Mouse (Mus musculus): ENCODE data around the gene BC049762.

Gene BC049762

DNA sequence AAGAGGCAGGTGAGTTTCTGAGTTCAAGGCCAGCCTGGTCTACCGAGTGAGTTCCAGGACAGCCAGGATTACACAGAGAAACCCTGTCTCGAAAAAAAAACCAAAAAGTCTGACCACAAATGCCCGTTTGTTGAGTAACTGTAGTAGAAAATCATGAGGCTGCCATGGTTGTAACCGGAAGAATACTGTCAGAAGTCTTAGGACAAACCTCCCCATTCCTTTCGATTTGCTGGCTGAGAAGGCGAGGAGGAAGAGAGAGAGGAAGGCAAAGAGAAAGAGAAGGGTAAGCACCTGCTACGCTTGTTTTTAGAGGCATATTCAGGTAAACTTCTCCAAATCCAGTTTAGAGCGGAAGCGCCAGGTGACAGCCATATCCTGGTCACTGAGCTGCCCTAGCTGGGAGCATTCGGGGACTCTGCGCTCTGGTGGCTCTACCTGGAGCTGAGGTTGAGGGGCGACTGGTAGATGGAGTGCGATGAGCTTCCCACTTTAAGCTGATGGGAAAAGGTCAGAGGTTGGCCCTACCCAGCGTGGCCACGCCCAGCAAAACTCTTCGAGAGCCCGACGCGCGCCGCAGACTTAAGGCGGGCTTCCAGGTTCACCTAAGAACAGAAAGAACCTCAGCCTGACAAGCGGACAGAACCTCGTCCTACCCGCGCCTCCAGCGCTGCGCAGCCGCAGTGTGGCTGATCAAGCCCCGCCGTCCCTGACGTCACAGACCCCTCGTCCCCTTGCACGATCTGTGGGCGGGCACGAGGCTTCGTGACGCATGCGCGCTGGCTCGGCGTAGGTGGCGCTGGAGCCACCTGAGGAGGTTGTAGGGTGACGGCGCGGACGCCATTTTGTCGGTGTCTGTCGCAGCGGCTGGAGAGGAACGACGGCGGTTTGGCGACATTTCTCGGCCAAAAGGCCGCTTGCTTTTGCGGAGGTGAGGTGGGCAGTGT lies at the start of gene BC049762:
BC049762 (minus strand) TSS at position 705 of the 944 bp plus-strand sequence.
- DNase-seq (ENCODE audit: low spot score in 2 of 2) = peak; percentile 97

DNA sequence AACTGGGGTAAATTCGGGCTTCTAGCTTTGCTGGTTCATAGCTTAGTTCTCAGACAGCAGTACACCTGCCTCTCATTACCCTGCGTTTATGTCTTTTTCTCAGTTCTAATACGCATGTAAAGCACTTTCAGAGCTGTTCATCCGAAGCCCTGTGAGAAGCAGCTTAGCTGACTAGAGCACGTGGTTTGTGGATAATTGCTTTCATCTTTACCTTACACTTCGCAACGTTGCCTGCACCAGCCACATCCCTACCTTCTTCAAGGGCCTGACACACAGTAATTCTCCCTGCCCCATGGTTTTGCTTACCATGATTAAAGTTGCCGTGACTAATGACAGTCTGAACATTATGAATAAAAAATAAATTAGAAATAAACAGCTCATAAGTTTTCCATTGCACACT lies 49.0 kb upstream of the BC049762 start:
- no peak for DNase-seq (ENCODE audit: low spot score in 2 of 2)

DNA sequence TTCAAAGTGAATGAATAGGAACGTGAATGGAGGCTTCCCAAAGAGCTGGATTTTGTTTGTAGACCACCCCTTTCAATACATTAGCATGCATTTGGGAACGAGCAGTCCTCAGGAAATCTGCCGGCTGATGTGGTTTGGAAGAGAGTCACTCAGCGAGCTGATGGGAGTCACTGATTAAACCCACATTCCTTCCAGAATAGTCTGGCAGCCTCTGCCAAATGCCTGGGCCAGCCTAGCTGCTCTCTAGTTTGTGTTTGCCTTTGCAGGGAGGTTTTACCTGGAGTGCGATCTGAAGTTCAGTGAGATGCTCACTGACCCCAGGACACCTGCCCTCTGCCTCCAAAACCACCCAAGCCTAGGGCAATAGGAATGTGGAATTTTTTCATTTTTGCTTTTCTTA lies 45.5 kb upstream of the BC049762 start:
- DNase-seq (ENCODE audit: low spot score in 2 of 2) = no peak

DNA sequence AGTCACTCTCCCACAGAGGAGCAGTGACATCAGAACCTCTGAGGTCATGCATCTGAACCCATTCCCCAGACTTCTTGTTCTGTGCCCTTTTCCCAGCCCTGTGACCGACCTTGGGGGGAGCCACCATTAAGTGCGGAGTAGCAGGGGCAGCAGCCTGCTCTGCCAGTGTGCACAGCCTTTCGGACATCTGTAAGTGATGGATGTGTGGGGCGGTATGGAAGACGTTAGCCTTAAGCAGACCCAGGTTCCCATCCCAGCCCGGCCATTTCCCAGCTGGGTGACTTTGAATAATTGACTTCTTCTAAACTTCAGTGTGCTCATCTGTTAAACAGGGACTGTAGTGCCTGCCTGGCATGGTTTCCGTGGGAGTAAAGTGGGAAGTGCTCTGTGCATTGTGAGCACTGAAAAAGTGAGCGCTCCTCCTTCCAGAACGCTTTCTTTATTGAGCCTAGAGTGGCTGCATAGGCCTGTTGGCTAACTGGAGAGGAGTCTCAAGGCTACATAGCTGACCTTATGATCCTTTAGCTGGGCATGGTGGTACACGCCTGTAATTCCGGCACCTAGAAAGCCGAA lies 41.2 kb upstream of the BC049762 start:
- no peak for DNase-seq (ENCODE audit: low spot score in 2 of 2)

DNA sequence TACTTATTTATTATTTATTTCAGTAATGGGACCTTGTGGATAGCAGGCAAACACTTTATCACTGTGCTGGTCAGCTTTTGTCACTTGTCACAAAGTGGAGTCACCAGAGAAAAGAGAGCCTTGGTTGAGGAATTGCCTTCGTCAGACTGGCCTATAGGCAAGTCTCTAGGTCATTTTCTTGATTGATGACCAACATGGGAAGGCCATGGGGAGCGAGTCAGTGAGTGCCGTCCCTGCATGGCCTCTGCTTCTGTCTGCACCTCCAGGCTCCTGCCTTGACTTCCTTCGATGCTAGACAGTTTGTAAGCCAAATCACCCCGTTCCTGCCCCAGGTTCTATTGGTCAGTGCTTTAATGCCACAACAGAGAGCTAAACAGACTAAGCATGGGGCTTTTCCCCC lies 39.5 kb upstream of the BC049762 start:
- DNase-seq (ENCODE audit: low spot score in 2 of 2) = no peak

DNA sequence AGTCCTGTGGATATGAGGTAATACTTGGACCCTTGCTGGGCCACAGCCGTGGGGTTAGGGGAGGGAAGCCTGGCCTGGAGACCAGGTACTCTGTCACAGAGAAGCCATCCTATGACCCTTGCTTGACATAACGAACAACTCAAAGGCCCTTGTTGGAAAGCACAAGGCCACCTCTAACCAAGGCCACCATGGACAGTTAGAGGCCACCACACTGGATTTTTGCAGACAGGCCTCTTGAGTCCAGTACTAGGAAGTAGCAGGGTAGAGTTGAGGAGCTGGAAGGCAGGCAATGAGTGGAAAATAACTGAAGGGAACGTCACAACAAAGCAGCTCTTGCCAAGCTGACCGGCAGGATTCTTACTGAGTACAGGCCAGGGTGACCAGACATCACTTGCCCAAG lies 35.8 kb upstream of the BC049762 start:
- no peak for DNase-seq (ENCODE audit: low spot score in 2 of 2)

DNA sequence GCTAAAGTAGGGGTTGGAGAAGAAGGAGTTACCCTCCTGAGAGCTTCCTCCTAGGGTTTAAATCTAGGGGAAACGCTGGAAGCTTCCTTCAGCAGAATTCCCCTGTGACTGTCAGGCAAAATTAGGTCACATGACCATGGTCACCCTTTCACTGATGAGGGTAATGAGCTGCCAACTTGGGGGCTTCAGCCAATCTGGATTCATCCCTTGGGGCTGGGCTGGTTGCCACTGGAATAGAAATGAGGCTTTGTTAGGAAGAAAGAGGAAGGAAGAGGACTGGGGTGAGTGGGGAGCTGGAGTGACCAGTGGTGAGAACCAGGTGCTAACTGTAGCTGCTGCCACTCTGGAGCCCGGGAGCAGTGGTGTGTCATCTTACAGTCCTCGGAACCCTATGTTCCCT lies 32.9 kb upstream of the BC049762 start:
- DNase-seq (ENCODE audit: low spot score in 2 of 2) = no peak

DNA sequence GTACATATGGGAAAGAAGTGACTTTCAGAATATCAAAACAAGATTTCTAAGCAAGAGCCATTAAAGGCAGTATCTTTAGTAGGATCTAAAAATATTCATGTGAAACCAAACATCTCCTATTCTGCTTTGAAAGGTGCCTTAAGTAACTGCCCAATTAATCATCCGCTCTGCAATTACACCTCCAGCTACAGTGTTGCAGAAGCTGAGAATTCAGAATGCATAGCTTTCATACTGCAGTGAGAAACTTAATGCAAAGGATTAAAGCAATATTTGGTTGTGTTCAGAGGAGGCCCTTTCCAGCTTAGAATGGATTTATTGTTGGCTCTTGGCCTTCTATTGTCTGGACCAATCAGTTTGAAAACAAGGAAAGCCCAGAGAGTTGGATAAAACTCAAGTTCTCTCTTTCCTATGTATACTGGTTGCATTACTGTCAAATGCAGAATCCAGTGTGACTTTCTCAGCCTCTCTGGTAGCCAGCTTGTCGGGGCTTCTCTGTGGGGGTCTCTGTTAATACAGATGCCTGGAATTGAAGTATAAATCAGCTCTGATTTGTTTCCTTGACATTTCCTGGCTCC lies 31.2 kb upstream of the BC049762 start:
- no peak for DNase-seq (ENCODE audit: low spot score in 2 of 2)

DNA sequence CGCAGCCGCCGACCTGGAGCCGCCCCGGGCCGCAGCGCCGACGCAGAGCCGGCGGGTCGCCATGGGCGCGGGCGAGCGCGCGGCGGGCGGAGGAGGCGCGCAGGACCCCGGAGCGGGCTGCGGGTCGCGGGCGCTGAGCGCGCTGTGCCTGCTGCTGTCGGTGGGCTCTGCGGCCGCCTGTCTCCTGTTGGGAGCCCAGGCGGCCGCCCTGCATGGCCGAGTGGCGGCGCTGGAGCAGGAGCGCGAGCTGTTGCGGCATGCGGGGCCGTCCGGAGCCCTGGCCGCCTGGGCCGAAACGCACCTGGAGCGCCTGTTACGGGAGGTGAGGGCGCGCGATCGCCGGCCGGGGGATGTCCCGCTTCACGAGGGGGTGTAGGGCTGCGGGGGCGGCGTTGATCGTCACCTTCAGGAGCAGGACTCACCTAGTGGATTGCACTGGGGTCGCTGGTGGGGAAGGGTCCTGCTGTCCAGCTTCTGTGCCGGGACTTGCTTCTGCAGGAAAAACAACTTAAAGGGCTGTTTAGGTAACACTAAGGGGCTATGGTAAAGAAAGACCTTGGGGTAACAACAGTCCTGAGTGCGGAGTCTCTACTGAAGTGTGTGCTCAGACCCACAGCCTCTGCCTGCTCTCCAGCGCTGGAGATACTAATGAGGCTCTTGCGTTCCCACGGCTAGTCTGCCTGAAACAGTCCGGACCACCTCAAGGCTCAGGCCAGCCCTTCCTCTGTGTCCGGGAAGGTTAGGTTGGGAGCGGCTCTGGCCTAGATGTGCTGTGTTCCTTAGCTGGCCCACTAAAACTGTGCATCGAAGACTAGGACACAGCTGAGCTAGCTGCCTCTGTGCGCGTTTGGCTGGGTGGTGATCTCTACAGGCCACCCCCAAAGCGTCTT lies 27.5 kb upstream of the BC049762 start:
- DNase-seq (ENCODE audit: low spot score in 2 of 2) = no peak

DNA sequence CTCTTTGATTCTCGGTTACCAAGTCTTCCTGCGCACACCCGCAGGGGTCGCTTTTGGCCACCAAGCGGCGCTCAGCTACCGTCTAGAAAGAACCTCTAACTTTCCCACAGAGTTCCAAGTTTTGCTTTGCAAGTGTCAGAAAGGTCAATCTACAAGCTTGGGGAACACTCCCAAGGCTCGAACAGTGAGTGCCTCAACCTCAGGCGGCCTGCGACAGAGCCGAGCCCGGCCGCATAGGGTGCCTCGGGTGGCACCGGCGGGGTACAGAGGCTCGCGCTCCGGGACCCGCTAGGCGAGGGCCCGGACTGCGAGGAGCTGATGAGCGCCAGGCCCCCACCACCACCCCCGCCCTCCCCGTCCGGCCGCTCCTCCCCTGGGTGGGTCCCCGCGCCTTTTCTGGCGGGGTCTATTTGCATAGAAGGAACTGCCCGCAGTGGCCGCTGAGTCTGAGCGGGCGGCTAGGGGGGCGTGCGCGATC lies 26.8 kb upstream of the BC049762 start, which contains the start of gene Col23a1:
Col23a1 (plus strand) TSS at position 357 of the 478 bp plus-strand sequence.
- peak; percentile 61 to 64 for DNase-seq (ENCODE audit: low spot score in 2 of 2)

DNA sequence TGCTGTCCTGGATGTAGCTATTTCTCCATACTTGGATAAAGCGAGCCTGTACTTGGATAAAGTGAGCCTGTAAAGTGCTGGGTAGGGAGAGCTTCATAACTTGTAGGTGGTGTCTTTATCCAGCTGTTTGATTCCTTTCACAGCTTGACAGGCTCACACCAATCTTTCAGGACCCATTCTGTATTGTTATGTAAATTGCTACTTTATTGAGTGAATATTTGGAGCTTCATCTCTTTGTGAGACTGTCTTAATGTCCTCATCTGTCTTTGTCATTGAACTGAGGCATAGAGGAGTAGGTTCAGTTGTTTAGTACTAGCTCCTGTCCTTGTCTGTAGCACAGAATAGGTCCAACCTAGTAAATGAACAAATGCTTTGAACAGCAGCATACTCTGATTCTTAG lies 11.6 kb upstream of the BC049762 start:
- DNase-seq (ENCODE audit: low spot score in 2 of 2) = no peak

DNA sequence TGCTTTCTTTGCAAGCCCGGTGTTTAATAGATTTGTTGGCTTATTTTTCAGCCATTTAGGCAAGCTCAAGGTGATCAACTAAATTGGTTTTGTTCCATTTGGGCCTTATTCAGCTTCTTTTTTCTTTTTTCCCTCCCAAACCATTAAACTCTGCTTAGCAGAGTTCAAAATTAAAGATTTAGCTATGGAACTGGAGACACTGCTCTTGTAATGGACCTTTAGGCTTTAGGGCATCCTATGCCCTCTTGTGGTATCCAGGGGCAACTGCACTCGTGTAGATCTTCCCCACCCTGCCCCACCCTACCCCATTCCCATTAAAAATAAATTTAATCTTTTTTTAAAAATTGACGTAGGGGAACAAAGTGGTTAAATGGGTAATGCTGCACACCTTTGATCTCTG lies 2.5 kb upstream of the BC049762 start:
- DNase-seq (ENCODE audit: low spot score in 2 of 2) = no peak

DNA sequence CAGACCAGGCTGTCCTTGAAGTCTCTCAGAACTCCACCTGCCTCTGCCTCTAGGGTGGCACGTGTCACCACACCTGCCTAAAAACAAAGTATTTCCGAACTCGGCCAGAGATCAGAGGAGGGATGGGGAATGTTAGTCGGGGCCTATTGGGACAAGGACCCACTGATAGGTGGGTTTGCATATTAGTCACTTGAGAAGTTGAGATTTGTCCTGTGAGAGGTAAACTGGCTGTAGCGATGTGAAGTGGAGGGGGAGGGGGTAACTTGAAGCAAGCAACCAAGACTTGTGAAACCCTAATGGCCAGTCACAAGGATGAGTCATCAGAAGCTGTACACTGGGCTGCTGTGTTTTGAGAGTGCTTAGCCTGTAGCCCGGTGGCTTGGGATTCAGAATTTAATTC lies 1.5 kb upstream of the BC049762 start:
- DNase-seq (ENCODE audit: low spot score in 2 of 2) = no peak

DNA sequence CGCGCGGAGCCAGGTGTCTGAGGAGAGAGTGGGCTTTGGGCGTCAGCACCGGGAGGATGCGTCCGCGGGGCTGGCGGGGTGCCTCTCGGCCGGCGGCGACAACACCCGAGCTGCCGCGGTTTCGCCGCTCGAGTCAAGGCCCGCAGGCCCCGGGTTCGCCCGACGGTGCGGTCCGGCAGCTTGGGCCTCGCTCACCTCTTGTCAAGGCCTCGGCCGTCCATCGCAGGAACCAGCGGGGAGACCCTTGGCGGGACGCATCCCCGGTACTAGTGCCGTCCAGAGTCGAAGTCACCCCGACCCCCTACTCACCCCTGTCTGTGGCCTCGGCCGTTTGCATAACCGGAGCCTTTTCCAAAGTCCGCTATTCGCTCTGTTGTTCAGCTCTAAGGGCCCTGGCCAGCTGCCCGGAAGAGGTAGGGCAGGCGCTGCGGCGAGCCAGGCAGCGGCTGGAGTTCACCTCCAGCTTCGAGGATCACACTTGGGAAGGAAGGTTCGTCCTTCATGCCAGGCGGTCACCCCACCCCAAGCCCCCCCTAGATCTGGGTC lies 513 bp upstream of the BC049762 start:
- DNase-seq (ENCODE audit: low spot score in 2 of 2) = peak in 1 of 2 experiments; percentile 17

DNA sequence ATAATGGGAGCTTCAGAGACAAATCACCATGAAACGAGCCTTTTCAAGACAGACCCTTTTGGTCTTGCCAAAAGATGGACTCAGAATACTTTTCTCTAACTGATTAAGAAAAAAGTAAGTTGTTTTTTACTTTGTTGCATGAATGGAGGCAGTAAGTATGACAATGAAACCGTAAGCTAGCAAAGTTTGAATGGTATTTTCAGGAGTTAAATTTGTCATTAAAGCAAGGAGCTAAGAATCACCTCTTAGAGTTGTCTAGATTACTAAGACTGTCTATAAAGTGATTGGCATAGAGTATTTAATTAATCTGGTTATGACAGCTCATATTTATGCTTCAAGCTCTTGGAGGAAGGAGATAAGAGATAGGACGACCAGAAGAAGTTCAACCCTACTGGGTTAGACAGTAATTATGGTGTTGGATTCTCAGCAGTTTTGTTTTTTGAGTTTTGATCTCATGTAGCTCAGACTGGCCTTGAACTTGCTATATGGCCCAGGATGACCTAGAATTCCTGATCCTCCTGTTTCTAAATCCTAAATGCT lies 1.1 kb downstream of the BC049762 start, which contains the start of gene Clk4:
Clk4 (plus strand) TSS at position 51 of the 540 bp plus-strand sequence.
- no peak for DNase-seq (ENCODE audit: low spot score in 2 of 2)

DNA sequence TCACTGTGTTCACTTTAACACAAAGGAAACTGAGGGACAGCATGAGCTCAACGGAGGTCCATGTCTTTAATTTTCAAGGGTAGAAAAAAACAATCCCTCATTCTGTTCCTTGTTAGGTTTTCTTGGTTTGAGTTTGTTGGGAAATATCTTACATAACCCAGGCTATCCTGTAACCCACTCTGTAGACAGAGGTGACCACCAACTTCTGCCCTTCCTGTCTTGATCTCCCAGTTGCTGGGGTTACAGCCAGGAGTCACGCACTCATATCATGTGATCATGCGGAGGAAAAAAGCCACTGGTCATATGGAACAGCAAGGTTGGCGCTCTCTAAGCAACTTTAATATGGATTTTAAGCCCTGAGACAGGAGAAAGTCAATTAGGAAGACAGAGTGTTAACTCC lies 5.8 kb downstream of the BC049762 start:
- no peak for DNase-seq (ENCODE audit: low spot score in 2 of 2)

DNA sequence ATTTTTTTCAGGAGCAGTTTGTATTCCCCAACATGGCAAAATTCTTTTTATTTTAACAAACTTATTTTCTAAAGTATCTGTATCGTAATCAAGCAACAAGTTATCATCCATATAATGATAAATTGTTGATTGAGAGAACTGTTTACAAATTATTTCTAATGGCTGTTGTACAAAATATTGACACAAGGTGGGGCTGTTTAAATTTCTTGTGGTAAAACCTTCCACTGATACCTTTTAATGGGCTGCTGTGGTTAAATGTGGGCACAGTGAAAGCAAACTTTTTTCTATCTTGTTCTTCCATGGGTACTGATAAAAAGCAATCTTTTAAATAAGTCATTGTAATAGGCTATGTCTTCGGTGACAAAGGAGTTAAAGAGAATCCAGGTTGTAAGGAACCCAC lies 19.9 kb downstream of the BC049762 start:
- DNase-seq (ENCODE audit: low spot score in 2 of 2) = no peak

DNA sequence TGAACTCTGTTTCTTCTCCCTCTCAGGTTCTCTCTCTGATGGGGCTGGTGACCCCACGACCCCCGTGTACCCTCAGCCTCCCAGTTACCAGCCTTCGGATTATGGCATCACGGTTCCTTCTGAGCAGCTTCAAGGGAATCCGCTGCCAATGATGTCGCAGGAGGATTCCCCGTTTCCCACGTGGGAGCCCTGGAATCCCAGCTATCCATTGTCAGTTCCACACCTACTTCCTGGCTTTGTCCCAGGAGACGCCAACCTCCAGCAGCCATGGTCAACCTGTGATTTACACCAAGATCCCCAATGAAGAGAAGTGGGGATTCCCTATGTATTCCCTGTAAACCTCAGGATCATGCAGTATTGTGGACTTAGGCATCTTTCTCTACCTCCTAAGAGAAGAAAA lies 28.2 kb downstream of the BC049762 start:
- no peak for DNase-seq (ENCODE audit: low spot score in 2 of 2)

DNA sequence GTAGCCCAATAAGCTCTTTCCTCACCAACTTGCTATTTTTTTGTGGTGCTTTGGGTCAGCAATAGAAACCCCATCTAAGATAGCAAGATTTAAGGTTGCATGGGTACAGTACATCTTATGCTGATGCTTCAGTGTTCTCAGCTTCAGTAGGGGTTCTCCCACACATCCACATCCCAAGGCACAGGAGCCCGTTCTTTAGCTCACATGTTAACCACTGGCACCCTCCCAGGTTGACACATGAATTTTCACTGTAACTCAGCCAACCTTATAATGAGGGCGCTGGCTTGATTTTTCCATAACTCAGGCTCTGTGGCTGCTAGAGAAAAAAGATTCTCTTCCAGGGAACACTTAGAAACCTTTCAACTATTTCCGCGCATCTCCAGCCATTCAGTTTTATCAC lies 35.7 kb downstream of the BC049762 start:
- peak; percentile 20 to 32 for DNase-seq (ENCODE audit: low spot score in 2 of 2)

DNA sequence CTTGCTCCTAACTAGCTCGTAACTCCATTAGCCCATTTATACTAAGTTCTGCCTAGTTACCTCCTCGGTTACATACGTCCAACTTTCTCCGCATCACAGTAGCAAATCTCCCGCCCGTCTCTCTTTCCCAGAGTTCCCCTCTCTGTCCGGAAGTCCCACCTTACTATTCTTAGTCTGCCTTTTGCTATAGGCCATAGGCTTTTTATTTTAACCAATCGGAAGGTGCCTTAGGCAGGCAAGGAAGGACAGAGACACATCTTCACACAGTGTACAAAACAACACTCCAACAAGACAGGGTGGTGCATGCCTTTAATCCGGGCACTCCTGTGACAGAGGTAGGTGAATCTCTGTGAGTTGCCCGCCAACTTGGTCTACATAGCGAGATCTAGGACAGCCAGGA lies 42.5 kb downstream of the BC049762 start, which contains the start of gene Gm12569:
Gm12569 (plus strand) TSS at position 166 of the 400 bp plus-strand sequence.
- no peak for DNase-seq (ENCODE audit: low spot score in 2 of 2)
